Mouse (Mus musculus) myocyte (in vitro differentiated cells): ENCODE measurements around the gene Zfp811.

ENCODE experiments used
- E2F4 ChIP-seq: IDR thresholded peaks from one replicate; pipeline ENCODE4 v1.6.1; 2011; ENCODE audit warnings: mild to moderate bottlenecking, control low read depth, moderate library complexity; ENCODE audit not compliant: insufficient read depth
- MAX ChIP-seq: IDR thresholded peaks from one replicate; pipeline ENCODE4 v1.6.1; 2011; ENCODE audit warnings: low read depth, mild to moderate bottlenecking, control low read depth
- MYOD1 ChIP-seq, 3 experiments: IDR thresholded peaks; one replicate each; pipeline ENCODE4 v1.6.1; 2011; ENCODE audit warnings: control low read depth in 2 of 3, low read depth in 2 of 3, mild to moderate bottlenecking in 2 of 3, moderate library complexity in 1 of 3; ENCODE audit not compliant: insufficient read length in 2 of 3, control insufficient read depth in 1 of 3
- MYOG ChIP-seq, 3 experiments: IDR thresholded peaks; one replicate each; pipeline ENCODE4 v1.6.1; 2011; ENCODE audit warnings: control low read depth in 2 of 3, low read depth in 2 of 3, mild to moderate bottlenecking in 2 of 3; ENCODE audit not compliant: insufficient read length in 2 of 3, control insufficient read depth in 1 of 3, insufficient read depth in 1 of 3
- POLR2A ChIP-seq: IDR thresholded peaks from one replicate; pipeline ENCODE4 v1.6.1; 2011; ENCODE audit warnings: low read depth, mild to moderate bottlenecking, control low read depth, moderate library complexity; ENCODE audit not compliant: insufficient read length
- SRF ChIP-seq: IDR thresholded peaks from one replicate; pipeline ENCODE4 v1.6.1; 2011; ENCODE audit warnings: low read depth; ENCODE audit not compliant: control insufficient read depth, insufficient read length

- TF ChIP-seq POLR2A, result no peak
- TF ChIP-seq E2F4, result no peak
- no peak for TF ChIP-seq MYOD1 (IDR thresholded peaks at IDR 0.05; ENCODE audit: control insufficient read depth in 1 of 3, insufficient read length in 2 of 3, low read depth in 2 of 3)
- no peak for TF ChIP-seq MYOG (IDR thresholded peaks at IDR 0.05; ENCODE audit: control insufficient read depth in 1 of 3, insufficient read depth in 1 of 3, insufficient read length in 2 of 3, low read depth in 2 of 3)
- TF ChIP-seq SRF, result no peak
- no peak for TF ChIP-seq MAX
Observed at GRCm38 (mm10) chr17:32786944-32787343, 22.8 kb downstream of the Zfp811 start.
